Mouse (Mus musculus): Measurements from ENCODE around the gene Stpg1. TPM values are rescaled to one million over a fixed set of nuclear protein-coding genes. Genes with fewer than 3 reads are reported as not detected.

Stpg1 gene
- polyA plus RNA-seq, 1 experiment = 0.02 TPM

- H3K36me3 ChIP-seq (ENCODE audit: control insufficient read depth, insufficient read depth, low read length) = peaks cover 39% of the 10 kb centered on the region
- no peaks in the 10 kb centered on the region; the same call in 1 of the 2 replicates for H3K4me1 ChIP-seq (ENCODE audit: control insufficient read depth, insufficient read depth, insufficient read length)
- no peaks in the 10 kb centered on the region for H3K27me3 ChIP-seq (ENCODE audit: control insufficient read depth, insufficient read depth, low read length)
- no peak for DNase-seq (ENCODE audit: low read depth in 1 of 2, low spot score in 2 of 2)
- TF ChIP-seq CTCF (IDR thresholded peaks at IDR 0.05; ENCODE audit: extremely low read depth, insufficient read depth, insufficient read length, insufficient replicate concordance) (no peak), POLR2A (IDR thresholded peaks at IDR 0.05; ENCODE audit: low read depth, low read length) (no peak)
- 93% methylated on average over 9 of the region's 9 CpGs for WGBS
- H3K4me3 ChIP-seq (ENCODE audit: extremely low read depth, insufficient read depth, insufficient read length) = no peak overlapping the region
- no peak overlapping the region for H3K27ac ChIP-seq (ENCODE audit: insufficient read depth, low read length)
Measured at GRCm38 (mm10) chr4:135480370-135480769, 14.2 kb upstream of the Stpg1 start.

GRCm38 (mm10) chr4:135485086-135485485 lies 9.5 kb upstream of the Stpg1 start:
- Histone ChIP-seq H3K27ac (ENCODE audit: insufficient read depth, low read length) (no peak overlapping the region), H3K4me1 (ENCODE audit: control insufficient read depth, insufficient read depth, insufficient read length) (no peaks in the 10 kb centered on the region), H3K4me3 (ENCODE audit: extremely low read depth, insufficient read depth, insufficient read length) (no peak overlapping the region), H3K27me3 (ENCODE audit: control insufficient read depth, insufficient read depth, low read length) (no peaks in the 10 kb centered on the region), H3K36me3 (ENCODE audit: control insufficient read depth, insufficient read depth, low read length) (peaks cover 30% of the 10 kb centered on the region)
- 91% methylated on average over 10 of the region's 10 CpGs for WGBS
- no peak for DNase-seq (ENCODE audit: low read depth in 1 of 2, low spot score in 2 of 2)
- TF ChIP-seq CTCF (IDR thresholded peaks at IDR 0.05; ENCODE audit: extremely low read depth, insufficient read depth, insufficient read length, insufficient replicate concordance) (no peak), POLR2A (IDR thresholded peaks at IDR 0.05; ENCODE audit: low read depth, low read length) (no peak)

- H3K36me3 ChIP-seq (ENCODE audit: control insufficient read depth, insufficient read depth, low read length) = peaks cover 27% of the 10 kb centered on the region
- no peak overlapping the region for H3K27ac ChIP-seq (ENCODE audit: insufficient read depth, low read length)
- no peak overlapping the region for H3K4me3 ChIP-seq (ENCODE audit: extremely low read depth, insufficient read depth, insufficient read length)
- TF ChIP-seq CTCF (IDR thresholded peaks at IDR 0.05; ENCODE audit: extremely low read depth, insufficient read depth, insufficient read length, insufficient replicate concordance) (no peak), POLR2A (IDR thresholded peaks at IDR 0.05; ENCODE audit: low read depth, low read length) (no peak)
- WGBS = 89% methylated on average over 11 of the region's 11 CpGs
- no peaks in the 10 kb centered on the region for H3K27me3 ChIP-seq (ENCODE audit: control insufficient read depth, insufficient read depth, low read length)
- H3K4me1 ChIP-seq (ENCODE audit: control insufficient read depth, insufficient read depth, insufficient read length) = no peaks in the 10 kb centered on the region
- DNase-seq (ENCODE audit: low read depth in 1 of 2, low spot score in 2 of 2) = no peak
Measured at GRCm38 (mm10) chr4:135486352-135486751, 8.2 kb upstream of the Stpg1 start.

- peaks cover 7% of the 10 kb centered on the region for H3K4me1 ChIP-seq (ENCODE audit: control insufficient read depth, insufficient read depth, insufficient read length)
- 94% methylated on average over 7 of the region's 7 CpGs for WGBS
- H3K27ac ChIP-seq (ENCODE audit: insufficient read depth, low read length) = no peak overlapping the region
- H3K36me3 ChIP-seq (ENCODE audit: control insufficient read depth, insufficient read depth, low read length) = peaks cover 22% of the 10 kb centered on the region
- no peaks in the 10 kb centered on the region for H3K27me3 ChIP-seq (ENCODE audit: control insufficient read depth, insufficient read depth, low read length)
- TF ChIP-seq POLR2A (IDR thresholded peaks at IDR 0.05; ENCODE audit: low read depth, low read length) = no peak
- TF ChIP-seq CTCF (IDR thresholded peaks at IDR 0.05; ENCODE audit: extremely low read depth, insufficient read depth, insufficient read length, insufficient replicate concordance) = no peak
- no peak overlapping the region for H3K4me3 ChIP-seq (ENCODE audit: extremely low read depth, insufficient read depth, insufficient read length)
- no peak for DNase-seq (ENCODE audit: low read depth in 1 of 2, low spot score in 2 of 2)
Measured at GRCm38 (mm10) chr4:135489256-135489655, 5.3 kb upstream of the Stpg1 start.

GRCm38 (mm10) chr4:135493271-135493670 lies 1.3 kb upstream of the Stpg1 start:
- 20% methylated on average over 4 of the region's 4 CpGs for WGBS
- H3K27ac ChIP-seq (ENCODE audit: insufficient read depth, low read length) = peak overlapping the region; percentile 23; the same call in 1 of the 2 replicates
- peak in 1 of 2 experiments; percentile 24 for DNase-seq (ENCODE audit: low read depth in 1 of 2, low spot score in 2 of 2)
- TF ChIP-seq CTCF (IDR thresholded peaks at IDR 0.05; ENCODE audit: extremely low read depth, insufficient read depth, insufficient read length, insufficient replicate concordance) (no peak), POLR2A (IDR thresholded peaks at IDR 0.05; ENCODE audit: low read depth, low read length) (no peak)
- peak overlapping the region; percentile 90 for H3K4me3 ChIP-seq (ENCODE audit: extremely low read depth, insufficient read depth, insufficient read length)
- peaks cover 7% of the 10 kb centered on the region for H3K4me1 ChIP-seq (ENCODE audit: control insufficient read depth, insufficient read depth, insufficient read length)
- peaks cover 12% of the 10 kb centered on the region for H3K36me3 ChIP-seq (ENCODE audit: control insufficient read depth, insufficient read depth, low read length)
- no peaks in the 10 kb centered on the region for H3K27me3 ChIP-seq (ENCODE audit: control insufficient read depth, insufficient read depth, low read length)

- TF ChIP-seq CTCF (IDR thresholded peaks at IDR 0.05; ENCODE audit: extremely low read depth, insufficient read depth, insufficient read length, insufficient replicate concordance) (no peak), POLR2A (IDR thresholded peaks at IDR 0.05; ENCODE audit: low read depth, low read length) (no peak; the same call in 1 of the 2 replicates)
- Histone ChIP-seq H3K27ac (ENCODE audit: insufficient read depth, low read length) (peak overlapping the region; percentile 73), H3K27me3 (ENCODE audit: control insufficient read depth, insufficient read depth, low read length) (no peaks in the 10 kb centered on the region), H3K36me3 (ENCODE audit: control insufficient read depth, insufficient read depth, low read length) (peaks cover 12% of the 10 kb centered on the region), H3K4me1 (ENCODE audit: control insufficient read depth, insufficient read depth, insufficient read length) (peaks cover 7% of the 10 kb centered on the region), H3K4me3 (ENCODE audit: extremely low read depth, insufficient read depth, insufficient read length) (peak overlapping the region; percentile 90)
- 1% methylated on average over 33 of the region's 33 CpGs for WGBS
- peak in 1 of 2 experiments; percentile 48 for DNase-seq (ENCODE audit: low read depth in 1 of 2, low spot score in 2 of 2)
Measured at GRCm38 (mm10) chr4:135493691-135494520, 684 bp upstream of the Stpg1 start.

GRCm38 (mm10) chr4:135495397-135495791 lies 804 bp downstream of the Stpg1 start:
- H3K4me3 ChIP-seq (ENCODE audit: extremely low read depth, insufficient read depth, insufficient read length) = no peak overlapping the region
- no peaks in the 10 kb centered on the region for H3K27me3 ChIP-seq (ENCODE audit: control insufficient read depth, insufficient read depth, low read length)
- TF ChIP-seq POLR2A (IDR thresholded peaks at IDR 0.05; ENCODE audit: low read depth, low read length) = no peak
- no peak for TF ChIP-seq CTCF (IDR thresholded peaks at IDR 0.05; ENCODE audit: extremely low read depth, insufficient read depth, insufficient read length, insufficient replicate concordance)
- H3K36me3 ChIP-seq (ENCODE audit: control insufficient read depth, insufficient read depth, low read length) = peaks cover 4% of the 10 kb centered on the region
- DNase-seq (ENCODE audit: low read depth in 1 of 2, low spot score in 2 of 2) = no peak
- peaks cover 7% of the 10 kb centered on the region for H3K4me1 ChIP-seq (ENCODE audit: control insufficient read depth, insufficient read depth, insufficient read length)
- 30% methylated on average over 9 of the region's 9 CpGs for WGBS
- H3K27ac ChIP-seq (ENCODE audit: insufficient read depth, low read length) = no peak overlapping the region

Data from spleen, adult 2 months (tissue).